Mouse (Mus musculus) forebrain, embryonic 11.5 days (tissue): ENCODE measurements around the gene Fam155a. TPM values are rescaled to one million over a fixed set of nuclear protein-coding genes. Genes with fewer than 3 reads are reported as not detected.
A peak's percentile ranks its signal among the peaks of the same experiment; 100 is the strongest.
"Not testable (repeated sequence)": the region's sequence is repeated elsewhere in the genome, so short reads cannot be mapped to it uniquely, and the experiment has no call there.

Experiments used
- ATAC-seq: fragments of 200-750 bp; cut with Nextera tagmentation; replicated peaks from 2 replicates; pipeline ENCODE4 v1.8.0; 2017; ENCODE audit warnings: moderate TSS enrichment; ENCODE audit not compliant: low FRiP score
- DNase-seq: peaks from one replicate; pipeline ENCODE4 v3.0.0-alpha.2; 2017; ENCODE audit warnings: low spot score
- H3K27ac ChIP-seq: fragments of 300-500 bp; sonication (generic); 2 replicates; pipeline ENCODE4 v1.5.1; 2014; ENCODE audit warnings: low read depth, low read length
- H3K27me3 ChIP-seq: fragments of 300-500 bp; sonication (generic); 2 replicates; pipeline ENCODE4 v1.6.1; 2014; ENCODE audit warnings: mild to moderate bottlenecking, low read length, mixed read lengths; ENCODE audit not compliant: control insufficient read depth, insufficient read depth
- H3K36me3 ChIP-seq: fragments of 300-500 bp; sonication (generic); 2 replicates; pipeline ENCODE4 v1.6.1; 2014; ENCODE audit warnings: mild to moderate bottlenecking, low read length, moderate library complexity, mixed read lengths; ENCODE audit not compliant: control insufficient read depth, insufficient read depth
- H3K4me1 ChIP-seq: fragments of 300-500 bp; sonication (generic); replicated peaks from 2 replicates; pipeline ENCODE4 v1.6.1; 2014; ENCODE audit warnings: low read length, mixed read lengths; ENCODE audit not compliant: control insufficient read depth, insufficient read depth
- H3K4me2 ChIP-seq: fragments of 300-500 bp; sonication (generic); 2 replicates; pipeline ENCODE4 v1.6.1; 2014; ENCODE audit warnings: low read depth, mild to moderate bottlenecking, low read length, moderate library complexity, mixed read lengths; ENCODE audit not compliant: severe bottlenecking
- H3K4me3 ChIP-seq: fragments of 300-500 bp; sonication (generic); 2 replicates; pipeline ENCODE4 v1.5.1; 2014; ENCODE audit warnings: low read depth, low read length
- H3K9ac ChIP-seq: fragments of 300-500 bp; sonication (generic); 2 replicates; pipeline ENCODE4 v1.6.1; 2014; ENCODE audit warnings: low read length
- H3K9me3 ChIP-seq: fragments of 300-500 bp; sonication (generic); 2 replicates; pipeline ENCODE4 v1.6.1; 2016; ENCODE audit warnings: low read length, mixed read lengths; ENCODE audit not compliant: control insufficient read depth
- WGBS: fragments of 180-500 bp; shearing (Covaris S2); extraction: QIAGEN DNeasy Blood & Tissue Kit; methylation state at CpG from one replicate; pipeline ENCODE4 v1.1.7; 2014; 5-methylcytosine and 5-hydroxymethylcytosine counted together
- polyA plus RNA-seq: library from polyadenylated mRNA; unstranded; fragments of >200 nt; fragmentation: Nextera tagmentation; extraction: Ambion mirVana; gene quantifications from 2 replicates; pipeline ENCODE4 v1.2.1, GENCODE M21; 2014

Fam155a gene
- polyA plus RNA-seq, 1 experiment from 2014 or later: 3.4 TPM

- ATAC-seq (no peak), DNase-seq (peak; percentile 85)
- 34% methylated on average over 6 of the region's 6 CpGs for WGBS
- H3K4me2 ChIP-seq: no peak overlapping the region
- no peaks in the 10 kb centered on the region for H3K9me3 ChIP-seq
- peaks cover 2% of the 10 kb centered on the region; the same call in 1 of the 2 replicates for H3K4me1 ChIP-seq
- H3K4me3 ChIP-seq: no peak overlapping the region
- no peak overlapping the region for H3K27ac ChIP-seq
- no peaks in the 10 kb centered on the region for H3K36me3 ChIP-seq
- H3K27me3 ChIP-seq: peaks cover 17% of the 10 kb centered on the region
- no peak overlapping the region for H3K9ac ChIP-seq
These were observed 1.9 kb downstream of the Fam155a start for GRCm38 (mm10) chr8:9769061-9769460.

- H3K27ac ChIP-seq: no peak overlapping the region
- ATAC-seq (no peak), DNase-seq (no peak)
- no peak overlapping the region for H3K9ac ChIP-seq
- no peak overlapping the region for H3K4me2 ChIP-seq
- H3K36me3 ChIP-seq: no peaks in the 10 kb centered on the region
- no peaks in the 10 kb centered on the region for H3K27me3 ChIP-seq
- H3K4me1 ChIP-seq: no peaks in the 10 kb centered on the region
- H3K9me3 ChIP-seq: no peaks in the 10 kb centered on the region
- 79% methylated on average over 5 of the region's 5 CpGs for WGBS
- no peak overlapping the region for H3K4me3 ChIP-seq
These were observed 35.8 kb downstream of the Fam155a start for GRCm38 (mm10) chr8:9735169-9735568.

GRCm38 (mm10) chr8:9709791-9710190 lies 61.2 kb downstream of the Fam155a start:
- Histone ChIP-seq H3K4me1 (no peaks in the 10 kb centered on the region), H3K27ac (no peak overlapping the region), H3K36me3 (no peaks in the 10 kb centered on the region), H3K27me3 (no peaks in the 10 kb centered on the region), H3K9ac (no peak overlapping the region), H3K4me2 (no peak overlapping the region), H3K9me3 (no peaks in the 10 kb centered on the region), H3K4me3 (no peak overlapping the region)
- ATAC-seq (no peak), DNase-seq (no peak)
- 93% methylated on average over 4 of the region's 4 CpGs for WGBS

- Histone ChIP-seq H3K9ac (no peak overlapping the region), H3K4me2 (no peak overlapping the region), H3K9me3 (no peaks in the 10 kb centered on the region), H3K36me3 (no peaks in the 10 kb centered on the region), H3K27ac (no peak overlapping the region), H3K4me1 (no peaks in the 10 kb centered on the region), H3K27me3 (no peaks in the 10 kb centered on the region), H3K4me3 (no peak overlapping the region)
- ATAC-seq: no peak
- 80% methylated on average over 8 of the region's 8 CpGs for WGBS
- DNase-seq: no peak
These were observed 63.5 kb downstream of the Fam155a start for GRCm38 (mm10) chr8:9707433-9707832.

- H3K4me2 ChIP-seq: no peak overlapping the region
- H3K27me3 ChIP-seq: no peaks in the 10 kb centered on the region
- no peak for ATAC-seq
- 91% methylated on average over 2 of the region's 2 CpGs for WGBS
- no peak overlapping the region for H3K27ac ChIP-seq
- no peak overlapping the region for H3K9ac ChIP-seq
- no peak for DNase-seq
- no peaks in the 10 kb centered on the region for H3K36me3 ChIP-seq
- H3K4me1 ChIP-seq: no peaks in the 10 kb centered on the region
- no peaks in the 10 kb centered on the region for H3K9me3 ChIP-seq
- no peak overlapping the region for H3K4me3 ChIP-seq
These were observed 76.2 kb downstream of the Fam155a start for GRCm38 (mm10) chr8:9694794-9695193.

GRCm38 (mm10) chr8:9692370-9692769 lies 78.6 kb downstream of the Fam155a start:
- Histone ChIP-seq H3K27me3 (no peaks in the 10 kb centered on the region), H3K4me3 (no peak overlapping the region), H3K9ac (no peak overlapping the region), H3K36me3 (no peaks in the 10 kb centered on the region), H3K4me1 (no peaks in the 10 kb centered on the region), H3K9me3 (no peaks in the 10 kb centered on the region), H3K27ac (no peak overlapping the region), H3K4me2 (no peak overlapping the region)
- 60% methylated on average over 5 of the region's 5 CpGs for WGBS
- no peak for DNase-seq
- ATAC-seq: no peak

GRCm38 (mm10) chr8:9660014-9660413 lies 110.9 kb downstream of the Fam155a start:
- H3K27me3 ChIP-seq, H3K4me3 ChIP-seq, H3K27ac ChIP-seq, ATAC-seq, H3K9me3 ChIP-seq, DNase-seq, H3K36me3 ChIP-seq, H3K4me2 ChIP-seq, H3K4me1 ChIP-seq, H3K9ac ChIP-seq: not testable (repeated sequence)
- WGBS: 91% methylated on average over 3 of the region's 3 CpGs

GRCm38 (mm10) chr8:9656901-9657300 lies 114.1 kb downstream of the Fam155a start:
- no peaks in the 10 kb centered on the region for H3K9me3 ChIP-seq
- H3K4me1 ChIP-seq: no peaks in the 10 kb centered on the region
- H3K4me3 ChIP-seq: no peak overlapping the region
- DNase-seq (no peak), ATAC-seq (no peak)
- no peak overlapping the region for H3K4me2 ChIP-seq
- H3K9ac ChIP-seq: no peak overlapping the region
- no peaks in the 10 kb centered on the region for H3K36me3 ChIP-seq
- no peak overlapping the region for H3K27ac ChIP-seq
- WGBS: 96% methylated on average over 2 of the region's 2 CpGs
- H3K27me3 ChIP-seq: no peaks in the 10 kb centered on the region

GRCm38 (mm10) chr8:9654826-9655225 lies 116.1 kb downstream of the Fam155a start:
- Histone ChIP-seq H3K9ac (no peak overlapping the region), H3K4me2 (no peak overlapping the region)
- no peak for ATAC-seq

More at GRCm38 (mm10) chr8:9654826-9655225, 116.1 kb downstream of the Fam155a start:
- Histone ChIP-seq H3K36me3 (no peaks in the 10 kb centered on the region), H3K9me3 (no peaks in the 10 kb centered on the region), H3K27ac (no peak overlapping the region), H3K4me3 (no peak overlapping the region), H3K27me3 (no peaks in the 10 kb centered on the region), H3K4me1 (no peaks in the 10 kb centered on the region)
- WGBS: 87% methylated on average over 6 of the region's 6 CpGs
- DNase-seq: no peak
